Mouse (Mus musculus) retina, adult 2 months (tissue): Measurements from ENCODE around the gene Slc38a3.
A peak's percentile ranks its signal among the peaks of the same experiment; 100 is the strongest.

Source experiments
- DNase-seq: peaks from one replicate; pipeline ENCODE4 v3.0.0-alpha.2; 2012; ENCODE audit warnings: low read depth, low spot score

Gene Slc38a3

GRCm38 (mm10) chr9:107619546-107619879, 49.8 kb downstream of the Slc38a3 start:
- no peak for DNase-seq

- DNase-seq = no peak
These were observed 50.4 kb downstream of the Slc38a3 start for GRCm38 (mm10) chr9:107618778-107619545.

- DNase-seq = no peak
These were observed 51.2 kb downstream of the Slc38a3 start for GRCm38 (mm10) chr9:107618098-107618497.

GRCm38 (mm10) chr9:107617461-107617860, 51.9 kb downstream of the Slc38a3 start:
- no peak for DNase-seq

GRCm38 (mm10) chr9:107615035-107615434, 54.3 kb downstream of the Slc38a3 start:
- no peak for DNase-seq

GRCm38 (mm10) chr9:107612945-107613569, 56.3 kb downstream of the Slc38a3 start:
- no peak for DNase-seq

- DNase-seq = peak; percentile 95
These were observed 57.0 kb downstream of the Slc38a3 start for GRCm38 (mm10) chr9:107612191-107612944.

GRCm38 (mm10) chr9:107611456-107612190, 57.7 kb downstream of the Slc38a3 start:
- DNase-seq = no peak

GRCm38 (mm10) chr9:107609433-107609830, 59.9 kb downstream of the Slc38a3 start:
- DNase-seq = no peak

GRCm38 (mm10) chr9:107608741-107609432, 60.4 kb downstream of the Slc38a3 start, which contains the start of gene Sema3b:
Gene Sema3b, minus strand, starts transcription at chr9:107609229.
- no peak for DNase-seq

- no peak for DNase-seq
These were observed 61.6 kb downstream of the Slc38a3 start for GRCm38 (mm10) chr9:107607653-107608245.

- DNase-seq = no peak
These were observed 62.3 kb downstream of the Slc38a3 start for GRCm38 (mm10) chr9:107607036-107607435.

- no peak for DNase-seq
These were observed 62.7 kb downstream of the Slc38a3 start for GRCm38 (mm10) chr9:107606591-107606990.

- no peak for DNase-seq
These were observed 64.2 kb downstream of the Slc38a3 start for GRCm38 (mm10) chr9:107605041-107605661.

GRCm38 (mm10) chr9:107603251-107603650, 66.1 kb downstream of the Slc38a3 start:
- DNase-seq = no peak

- peak; percentile 71 for DNase-seq
These were observed 67.2 kb downstream of the Slc38a3 start for GRCm38 (mm10) chr9:107602068-107602648.

- no peak for DNase-seq
These were observed 68.1 kb downstream of the Slc38a3 start for GRCm38 (mm10) chr9:107601275-107601674.

- DNase-seq = no peak
These were observed 68.6 kb downstream of the Slc38a3 start for GRCm38 (mm10) chr9:107600745-107601144.
